Mouse (Mus musculus) central nervous system, embryonic 18 days (tissue): ENCODE measurements around the gene Mgat1. TPM values are rescaled to one million over a fixed set of nuclear protein-coding genes. Genes with fewer than 3 reads are reported as not detected.

ENCODE experiments used
- polyA plus RNA-seq: library from polyadenylated mRNA; depleted of rRNA; stranded (reverse); fragments of >200 nt; gene quantifications from 2 replicates; pipeline ENCODE4 v1.2.3, GENCODE M21; 2012; rRNA removed

Gene Mgat1
- polyA plus RNA-seq: 52.4 and 55.8 TPM in 2 replicates

DNA sequence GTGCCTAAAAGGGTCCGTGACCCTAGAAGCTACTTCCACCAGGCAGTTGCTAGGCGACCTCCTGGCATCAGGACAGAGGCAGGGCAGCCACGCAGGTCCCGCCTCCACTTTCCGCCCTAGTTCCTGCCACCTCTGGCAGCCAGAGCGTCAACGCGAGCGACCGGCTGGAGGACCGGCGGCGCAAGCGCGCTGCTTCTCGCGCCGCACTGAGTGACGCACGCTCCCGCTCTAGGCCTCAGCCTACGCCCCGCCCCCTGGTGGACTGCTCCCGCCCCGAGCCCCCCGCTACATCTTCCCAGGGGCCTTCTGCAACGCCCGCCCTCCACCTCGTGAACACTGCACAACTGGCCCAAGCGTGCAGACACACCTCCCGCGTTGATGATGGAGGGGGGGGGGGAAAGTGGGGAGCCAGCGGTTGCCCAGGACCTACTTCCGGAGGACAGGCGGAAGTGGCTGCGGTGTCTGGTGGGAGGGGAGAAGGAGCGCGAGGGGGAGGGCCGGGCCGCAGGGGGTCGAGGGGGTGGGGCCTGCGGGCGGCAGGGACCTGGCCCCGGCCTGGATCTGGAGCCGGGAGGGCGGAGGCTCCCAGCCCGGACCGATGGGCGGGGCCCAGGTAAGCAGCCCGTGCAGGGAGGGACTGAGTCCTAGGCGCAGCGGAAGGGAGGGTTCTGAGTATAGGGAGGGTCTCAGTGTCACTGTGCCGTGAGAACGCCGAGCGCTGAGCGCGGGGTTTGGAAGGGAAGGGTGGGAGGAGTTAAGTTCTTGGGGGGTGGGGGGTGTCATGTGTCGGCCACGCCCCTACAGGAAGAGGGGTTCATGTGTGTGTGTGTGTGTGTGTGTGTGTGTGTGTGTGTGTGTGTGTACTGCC is at the start of gene Mgat1:
Mgat1 (plus strand) TSS at position 465 of the 868 bp plus-strand sequence.

DNA sequence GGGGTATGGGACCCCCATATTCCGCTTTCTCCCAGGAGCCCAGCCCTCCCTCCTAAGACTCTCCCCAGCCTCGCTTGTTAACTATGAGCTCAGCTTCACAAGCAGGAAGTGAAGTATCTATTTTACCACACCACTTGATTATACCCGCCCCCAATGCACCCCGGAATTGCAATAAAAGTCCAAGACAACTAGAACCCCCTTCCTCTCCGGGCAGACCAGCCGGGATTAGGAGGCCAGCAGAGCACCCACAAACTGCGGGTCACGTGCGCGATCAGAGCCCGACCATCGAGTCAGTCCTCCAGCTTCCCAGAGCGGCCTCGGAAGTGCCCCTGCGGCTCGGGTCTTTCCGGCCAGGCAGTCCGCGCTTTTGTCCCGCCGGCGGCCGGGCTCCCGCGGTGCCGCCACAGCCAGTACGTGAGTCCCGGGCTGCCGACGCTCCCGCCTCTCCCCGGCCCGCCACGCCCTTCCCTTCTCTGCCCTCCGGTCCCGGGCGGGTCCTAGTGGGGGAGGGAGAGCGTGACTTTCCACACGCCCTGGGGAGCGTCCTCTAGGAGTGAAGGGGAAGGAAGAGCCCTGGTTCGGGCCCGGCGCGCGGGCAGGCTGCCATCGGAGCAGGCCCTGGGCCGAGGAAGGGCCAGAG is 40.7 kb upstream of the Mgat1 start, which contains the start of gene Zfp62:
Zfp62 (plus strand) TSS at position 164 of the 640 bp plus-strand sequence.

DNA sequence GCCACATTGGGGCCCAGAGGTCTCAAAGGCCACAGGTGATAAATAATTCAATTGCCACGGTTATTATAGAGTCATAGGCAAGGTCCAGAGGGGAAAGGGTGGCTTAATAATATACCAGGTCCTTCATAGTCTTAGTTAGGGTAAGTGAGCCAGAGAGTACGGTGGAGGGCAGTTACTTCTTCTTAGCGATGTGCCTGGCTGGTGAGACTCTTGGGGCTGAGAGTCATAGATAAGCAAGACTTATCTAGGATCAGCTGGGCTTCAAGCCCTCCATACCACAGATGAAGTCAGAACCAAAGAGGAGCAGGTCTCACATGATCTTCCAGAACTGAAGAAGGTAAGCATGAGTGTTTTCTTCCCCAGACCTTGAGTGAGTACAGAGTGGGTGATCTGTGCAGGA is 34.2 kb downstream of the Mgat1 start, which contains the start of gene Olfr1393:
Olfr1393 (plus strand) TSS at position 83 of the 400 bp plus-strand sequence.

DNA sequence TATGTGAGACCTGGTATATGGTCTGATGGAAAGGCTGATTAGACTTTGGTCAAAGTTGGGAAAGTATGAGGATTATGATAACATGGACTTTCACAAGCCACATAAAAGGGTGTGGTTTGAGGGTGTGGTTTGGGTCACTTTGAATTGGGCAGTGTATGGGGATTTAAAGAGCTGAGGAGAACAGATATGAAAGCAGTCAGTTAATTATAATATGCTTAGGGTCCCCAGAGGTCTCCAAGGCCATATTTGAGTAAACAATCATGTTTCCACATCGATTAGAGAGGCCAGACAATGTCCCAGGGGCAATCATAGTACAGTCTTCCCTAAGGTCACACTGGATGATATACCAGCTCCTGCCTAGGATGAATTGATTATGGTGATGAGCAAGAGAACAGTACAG is 41.0 kb downstream of the Mgat1 start, which contains the start of gene Olfr1392:
Olfr1392 (plus strand) TSS at position 301 of the 400 bp plus-strand sequence.

DNA sequence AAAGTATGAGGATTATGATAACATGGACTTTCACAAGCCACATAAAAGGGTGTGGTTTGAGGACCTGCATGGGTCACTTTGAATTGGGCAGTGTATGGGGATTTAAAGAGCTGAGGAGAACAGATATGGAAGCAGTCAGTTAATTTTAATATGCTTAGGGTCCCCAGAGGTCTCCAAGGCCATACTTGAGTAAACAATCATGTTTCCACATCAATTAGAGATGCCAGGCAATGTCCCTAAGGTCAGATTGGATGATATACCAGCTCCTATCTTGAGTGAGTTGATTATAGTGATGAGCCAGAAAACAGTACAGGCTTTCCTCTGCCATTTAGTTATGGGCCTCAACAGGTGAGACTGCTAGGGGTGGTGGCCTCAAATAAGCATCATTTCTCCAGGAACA is 60.5 kb downstream of the Mgat1 start, which contains the start of gene Olfr10:
Olfr10 (plus strand) TSS at position 301 of the 400 bp plus-strand sequence.

Other genes starting within 250 kb of the Mgat1 start
- gene 9930111J21Rik2, start 192.9 kb upstream of the Mgat1 start, polyA plus RNA-seq: 0.25 and 0.31 TPM in 2 replicates
- gene Tgtp2, start 180.0 kb upstream of the Mgat1 start, polyA plus RNA-seq: 0.03 and 0.11 TPM in 2 replicates
- gene Ifi47, start 167.6 kb upstream of the Mgat1 start, polyA plus RNA-seq: 0.60 and 1.1 TPM in 2 replicates
- gene Olfr1396, start 129.3 kb upstream of the Mgat1 start, polyA plus RNA-seq: not detected in 2 replicates
- not detected in 2 replicates for gene Olfr1395, start 101.9 kb upstream of the Mgat1 start, polyA plus RNA-seq
- not detected in 2 replicates for gene Olfr1394, start 89.8 kb upstream of the Mgat1 start, polyA plus RNA-seq
- 0.03 and 0.27 TPM in 2 replicates for gene Btnl9, start 57.0 kb upstream of the Mgat1 start, polyA plus RNA-seq
- gene Zfp62, start 40.9 kb upstream of the Mgat1 start, polyA plus RNA-seq: 23.9 and 25.2 TPM in 2 replicates
- gene Olfr1393, start 34.1 kb downstream of the Mgat1 start, polyA plus RNA-seq: 0.09 and 0.22 TPM in 2 replicates
- 0.08 and 0.23 TPM in 2 replicates for gene Olfr1392, start 41.1 kb downstream of the Mgat1 start, polyA plus RNA-seq
- not detected in 2 replicates for gene Olfr10, start 60.5 kb downstream of the Mgat1 start, polyA plus RNA-seq
- gene Olfr1391, start 78.6 kb downstream of the Mgat1 start, polyA plus RNA-seq: not detected in 2 replicates
- gene Olfr1390, start 91.0 kb downstream of the Mgat1 start, polyA plus RNA-seq: not detected in 2 replicates
- 0.03 TPM in 1 of 2 replicates, not detected in the other for gene Olfr1389, start 178.9 kb downstream of the Mgat1 start, polyA plus RNA-seq
- 0.15 and 0.16 TPM in 2 replicates for gene Olfr1388, start 192.4 kb downstream of the Mgat1 start, polyA plus RNA-seq
- not detected in 2 replicates for gene Olfr1387, start 211.2 kb downstream of the Mgat1 start, polyA plus RNA-seq
- not detected in 2 replicates for gene Olfr1386, start 220.9 kb downstream of the Mgat1 start, polyA plus RNA-seq
- not detected in 2 replicates for gene Olfr1385, start 244.9 kb downstream of the Mgat1 start, polyA plus RNA-seq